Mouse (Mus musculus): ENCODE data around the gene Ankrd55. TPM values are rescaled to one million over a fixed set of nuclear protein-coding genes. Genes with fewer than 3 reads are reported as not detected.

Gene Ankrd55
- total and polyA plus RNA-seq, 3 experiments = 0.57 to 1.6 (median 0.64) TPM

DNA sequence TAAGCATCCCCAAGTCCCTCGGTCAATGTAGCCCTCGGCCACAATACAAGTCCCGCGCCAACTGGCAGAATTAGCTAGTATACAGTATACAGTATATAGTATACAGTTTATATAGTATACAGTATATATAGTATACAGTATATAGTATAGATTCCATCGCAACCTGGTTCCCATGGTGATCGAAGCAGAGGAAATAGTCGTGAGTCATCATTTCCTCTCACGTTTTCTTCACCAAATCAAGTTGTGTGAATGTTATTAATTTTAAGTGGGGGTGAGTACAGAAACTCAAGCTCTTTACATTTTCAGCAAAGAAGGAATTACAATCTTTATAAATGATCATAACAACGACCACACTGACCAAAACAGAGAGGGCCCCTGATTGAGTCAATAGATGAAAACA lies 96.8 kb downstream of the Ankrd55 start:
- H3K4me3 ChIP-seq = no peak overlapping the region

DNA sequence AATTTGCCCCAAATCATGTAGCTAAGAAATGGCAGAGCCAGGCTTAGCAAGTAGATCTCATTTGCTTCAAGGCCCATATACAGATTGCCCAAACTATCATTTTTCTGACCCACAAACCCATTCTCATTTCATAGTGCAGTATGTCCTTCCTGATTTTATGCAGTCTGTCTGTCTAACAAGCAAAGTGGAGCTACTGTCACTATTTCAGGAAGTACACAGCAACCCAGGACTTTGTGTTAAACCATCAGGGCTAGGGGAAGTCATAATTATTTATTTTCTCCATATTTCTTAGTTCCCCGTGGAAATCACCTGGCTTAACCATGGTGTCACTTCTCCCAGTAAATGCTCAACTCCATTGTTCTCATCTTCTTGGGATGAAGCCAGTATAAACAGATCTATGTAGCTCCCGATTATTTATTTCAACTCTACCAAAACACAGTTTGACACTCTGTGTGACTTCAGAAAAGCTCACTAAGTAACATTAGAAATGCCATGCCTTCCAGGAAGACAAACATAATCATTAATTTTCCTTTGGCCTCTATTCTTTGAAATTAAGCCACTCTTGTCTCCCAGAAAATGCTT lies 98.3 kb downstream of the Ankrd55 start:
- no peaks in the 10 kb centered on the region for H3K36me3 ChIP-seq (ENCODE audit: control insufficient read depth, insufficient read depth, low read length)
- no peak for DNase-seq
- intact Hi-C loops (cut with DNase I) = no loop called here
- peaks cover 2% of the 10 kb centered on the region for H3K4me1 ChIP-seq (ENCODE audit: control insufficient read depth, insufficient read depth, low read length)
- no peaks in the 10 kb centered on the region for H3K79me2 ChIP-seq (replicated peaks; ENCODE audit: control insufficient read depth, insufficient read depth, low read length)
- whole genome bisulfite sequencing = 41% methylated on average over 2 of the region's 2 CpGs
- no peak for TF ChIP-seq CTCF (IDR thresholded peaks at IDR 0.05)
- TF ChIP-seq EP300 (IDR thresholded peaks at IDR 0.05; ENCODE audit: insufficient read depth, low read depth, low read length) = no peak
- no peak for TF ChIP-seq POLR2A (IDR thresholded peaks at IDR 0.05; ENCODE audit: insufficient read depth, low read depth, low read length)
- no peak overlapping the region for H3K27ac ChIP-seq
- H3K4me3 ChIP-seq = no peak overlapping the region
- no peak overlapping the region for H3K9ac ChIP-seq (ENCODE audit: low read depth, low read length)
- no peaks in the 10 kb centered on the region for H3K27me3 ChIP-seq (ENCODE audit: control insufficient read depth, insufficient read depth, low read length)

More for the DNA sequence above, 96.8 kb downstream of the Ankrd55 start:
- WGBS = 89% methylated on average over 9 of the region's 9 CpGs
- Histone ChIP-seq H3K36me3 (ENCODE audit: control insufficient read depth, insufficient read depth, low read length) (no peaks in the 10 kb centered on the region), H3K4me1 (ENCODE audit: control insufficient read depth, insufficient read depth, low read length) (peaks cover 2% of the 10 kb centered on the region), H3K27me3 (ENCODE audit: control insufficient read depth, insufficient read depth, low read length) (no peaks in the 10 kb centered on the region), H3K9ac (ENCODE audit: low read depth, low read length) (no peak overlapping the region), H3K27ac (no peak overlapping the region), H3K79me2 (replicated peaks; ENCODE audit: control insufficient read depth, insufficient read depth, low read length) (no peaks in the 10 kb centered on the region)
- no peak for DNase-seq
- TF ChIP-seq CTCF (IDR thresholded peaks at IDR 0.05) (no peak), EP300 (IDR thresholded peaks at IDR 0.05; ENCODE audit: insufficient read depth, low read depth, low read length) (no peak), POLR2A (IDR thresholded peaks at IDR 0.05; ENCODE audit: insufficient read depth, low read depth, low read length) (no peak)
- intact Hi-C loops (cut with DNase I) = no loop called here

GRCm38 (mm10) chr13:112387279-112387678 lies 99.0 kb downstream of the Ankrd55 start:
- 90% methylated on average over 5 of the region's 5 CpGs for WGBS
- TF ChIP-seq POLR2A (IDR thresholded peaks at IDR 0.05; ENCODE audit: insufficient read depth, low read depth, low read length) (no peak), CTCF (IDR thresholded peaks at IDR 0.05) (no peak), EP300 (IDR thresholded peaks at IDR 0.05; ENCODE audit: insufficient read depth, low read depth, low read length) (no peak)

GRCm38 (mm10) chr13:112388176-112388575 lies 99.9 kb downstream of the Ankrd55 start:
- WGBS = 85% methylated on average over 3 of the region's 3 CpGs
- no peak for TF ChIP-seq EP300 (IDR thresholded peaks at IDR 0.05; ENCODE audit: insufficient read depth, low read depth, low read length)
- no peak for TF ChIP-seq POLR2A (IDR thresholded peaks at IDR 0.05; ENCODE audit: insufficient read depth, low read depth, low read length)
- TF ChIP-seq CTCF (IDR thresholded peaks at IDR 0.05) = no peak
- Histone ChIP-seq H3K27me3 (ENCODE audit: control insufficient read depth, insufficient read depth, low read length) (no peaks in the 10 kb centered on the region), H3K4me3 (no peak overlapping the region), H3K36me3 (ENCODE audit: control insufficient read depth, insufficient read depth, low read length) (no peaks in the 10 kb centered on the region), H3K79me2 (replicated peaks; ENCODE audit: control insufficient read depth, insufficient read depth, low read length) (no peaks in the 10 kb centered on the region), H3K4me1 (ENCODE audit: control insufficient read depth, insufficient read depth, low read length) (peaks cover 2% of the 10 kb centered on the region), H3K27ac (no peak overlapping the region), H3K9ac (ENCODE audit: low read depth, low read length) (no peak overlapping the region)
- intact Hi-C loops (cut with DNase I) = no loop called here
- no peak for DNase-seq

More at GRCm38 (mm10) chr13:112387279-112387678, 99.0 kb downstream of the Ankrd55 start:
- no peak overlapping the region for H3K27ac ChIP-seq
- no peaks in the 10 kb centered on the region for H3K36me3 ChIP-seq (ENCODE audit: control insufficient read depth, insufficient read depth, low read length)
- DNase-seq = no peak
- no peak overlapping the region for H3K9ac ChIP-seq (ENCODE audit: low read depth, low read length)
- no peaks in the 10 kb centered on the region for H3K27me3 ChIP-seq (ENCODE audit: control insufficient read depth, insufficient read depth, low read length)
- H3K4me1 ChIP-seq (ENCODE audit: control insufficient read depth, insufficient read depth, low read length) = peaks cover 2% of the 10 kb centered on the region
- no peaks in the 10 kb centered on the region for H3K79me2 ChIP-seq (replicated peaks; ENCODE audit: control insufficient read depth, insufficient read depth, low read length)
- H3K4me3 ChIP-seq = no peak overlapping the region
- intact Hi-C loops (cut with DNase I) = no loop called here

GRCm38 (mm10) chr13:112390206-112390605 lies 102.0 kb downstream of the Ankrd55 start:
- no peaks in the 10 kb centered on the region for H3K79me2 ChIP-seq (replicated peaks; ENCODE audit: control insufficient read depth, insufficient read depth, low read length)
- no peaks in the 10 kb centered on the region for H3K36me3 ChIP-seq (ENCODE audit: control insufficient read depth, insufficient read depth, low read length)
- intact Hi-C loops (cut with DNase I) = no loop called here
- TF ChIP-seq CTCF (IDR thresholded peaks at IDR 0.05) (no peak), POLR2A (IDR thresholded peaks at IDR 0.05; ENCODE audit: insufficient read depth, low read depth, low read length) (no peak)
- DNase-seq = no peak
- H3K9ac ChIP-seq (ENCODE audit: low read depth, low read length) = no peak overlapping the region
- 86% methylated on average over 1 of the region's 1 CpGs for WGBS
- no peak overlapping the region for H3K4me3 ChIP-seq
- H3K4me1 ChIP-seq (ENCODE audit: control insufficient read depth, insufficient read depth, low read length) = no peaks in the 10 kb centered on the region
- H3K27ac ChIP-seq = no peak overlapping the region
- no peaks in the 10 kb centered on the region for H3K27me3 ChIP-seq (ENCODE audit: control insufficient read depth, insufficient read depth, low read length)

DNA sequence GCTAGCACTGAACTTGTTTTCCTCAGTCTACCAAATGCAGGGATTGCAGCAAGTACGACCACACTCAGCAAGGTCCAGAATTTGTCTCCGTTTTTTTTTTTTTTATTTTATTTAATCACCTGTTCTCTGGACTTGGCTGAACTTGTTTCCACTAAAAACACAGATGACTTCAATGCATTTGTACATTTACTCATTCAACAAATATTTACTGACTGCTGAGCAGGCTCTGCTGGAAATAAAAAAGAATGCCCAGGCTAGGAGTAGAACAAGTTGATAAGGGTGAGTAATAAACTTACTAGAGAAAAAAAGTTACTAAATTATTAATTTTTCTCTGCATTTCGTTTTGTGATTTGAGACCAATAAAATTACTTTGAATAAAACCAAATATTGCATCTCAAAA lies 103.1 kb downstream of the Ankrd55 start:
- Histone ChIP-seq H3K27ac (no peak overlapping the region), H3K27me3 (ENCODE audit: control insufficient read depth, insufficient read depth, low read length) (no peaks in the 10 kb centered on the region), H3K4me1 (ENCODE audit: control insufficient read depth, insufficient read depth, low read length) (no peaks in the 10 kb centered on the region), H3K9ac (ENCODE audit: low read depth, low read length) (no peak overlapping the region), H3K36me3 (ENCODE audit: control insufficient read depth, insufficient read depth, low read length) (peaks cover 3% of the 10 kb centered on the region), H3K4me3 (no peak overlapping the region), H3K79me2 (replicated peaks; ENCODE audit: control insufficient read depth, insufficient read depth, low read length) (no peaks in the 10 kb centered on the region)
- 71% methylated on average over 3 of the region's 3 CpGs for WGBS
- no peak for DNase-seq
- intact Hi-C loops (cut with DNase I) = no loop called here
- TF ChIP-seq CTCF (IDR thresholded peaks at IDR 0.05) (no peak), EP300 (IDR thresholded peaks at IDR 0.05; ENCODE audit: insufficient read depth, low read depth, low read length) (no peak), POLR2A (IDR thresholded peaks at IDR 0.05; ENCODE audit: insufficient read depth, low read depth, low read length) (no peak)
